Mouse (Mus musculus): ENCODE measurements at regions not wholly inside any gene's neighbourhood (a gene's known extent, or its start where the extent isn't known, plus 50 kb on each side); places are given as distances from the start of the nearest gene placed in this dataset.

GRCm38 (mm10) chr12:46020835-46021545 lies 797.7 kb downstream of the Nova1 start:
- TF ChIP-seq CTCF (conservative IDR thresholded peaks at IDR 0.05; ENCODE audit: insufficient read depth, insufficient read length, low read depth, low read length) = no peak
- TF ChIP-seq POLR2A (IDR thresholded peaks at IDR 0.05; ENCODE audit: low read depth, low read length) = no peak
